Mouse (Mus musculus) 416B (cell line): ENCODE data around the gene Ucp3.

Experiments used
- DNase-seq: peaks from one replicate; pipeline ENCODE4 v3.0.0; 2011; ENCODE audit warnings: low read depth

Ucp3 gene

DNA sequence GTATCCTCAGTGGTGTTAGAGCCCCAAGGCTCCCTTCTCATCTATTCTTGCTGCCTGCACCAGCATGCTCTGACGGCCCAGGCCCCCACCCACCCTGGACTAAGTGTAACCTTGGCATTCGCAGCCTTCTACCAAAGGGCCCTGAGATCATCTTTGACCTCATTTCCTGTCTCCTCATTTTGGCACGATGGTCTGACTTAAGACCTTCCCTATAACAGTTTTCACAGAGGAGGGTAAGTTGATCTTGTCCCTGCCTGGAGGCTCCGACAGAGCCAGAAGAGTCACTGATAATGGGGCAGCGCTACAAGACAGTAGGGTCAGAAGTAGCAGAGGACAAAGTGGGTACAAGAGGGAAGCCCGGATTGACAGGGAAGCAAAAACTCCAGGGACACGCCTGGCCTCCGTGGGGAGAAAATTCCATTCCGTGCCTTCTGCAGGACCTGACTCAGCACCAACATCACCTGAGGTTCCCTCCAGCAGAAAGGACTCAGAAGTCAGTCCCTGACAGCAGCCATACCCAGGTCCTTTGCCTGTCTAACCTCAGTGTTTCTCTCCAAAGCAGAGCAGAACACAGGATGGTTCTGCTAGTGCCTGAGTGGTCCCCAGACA lies 1.2 kb downstream of the Ucp3 start:
- no peak for DNase-seq

DNA sequence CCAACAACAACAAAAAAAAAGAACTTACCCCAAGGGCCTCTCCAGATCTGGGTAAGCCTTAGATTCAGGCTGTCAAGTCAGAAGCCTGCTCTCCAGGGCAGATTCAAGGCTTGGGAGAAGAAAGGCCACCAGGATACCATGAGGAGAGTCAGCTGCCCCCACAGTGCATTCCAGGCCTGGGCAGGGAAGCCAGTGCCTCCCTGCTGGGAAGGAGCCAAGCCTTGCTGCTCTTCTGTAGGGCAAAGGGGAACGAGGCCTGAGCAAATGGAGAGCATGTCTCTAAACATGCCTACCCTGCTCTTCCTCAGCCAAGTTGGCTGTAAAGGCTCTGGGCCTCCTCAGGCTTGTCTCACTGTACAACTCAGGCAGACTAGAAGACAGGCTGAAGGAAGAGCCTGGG lies 1.9 kb downstream of the Ucp3 start:
- no peak for DNase-seq

DNA sequence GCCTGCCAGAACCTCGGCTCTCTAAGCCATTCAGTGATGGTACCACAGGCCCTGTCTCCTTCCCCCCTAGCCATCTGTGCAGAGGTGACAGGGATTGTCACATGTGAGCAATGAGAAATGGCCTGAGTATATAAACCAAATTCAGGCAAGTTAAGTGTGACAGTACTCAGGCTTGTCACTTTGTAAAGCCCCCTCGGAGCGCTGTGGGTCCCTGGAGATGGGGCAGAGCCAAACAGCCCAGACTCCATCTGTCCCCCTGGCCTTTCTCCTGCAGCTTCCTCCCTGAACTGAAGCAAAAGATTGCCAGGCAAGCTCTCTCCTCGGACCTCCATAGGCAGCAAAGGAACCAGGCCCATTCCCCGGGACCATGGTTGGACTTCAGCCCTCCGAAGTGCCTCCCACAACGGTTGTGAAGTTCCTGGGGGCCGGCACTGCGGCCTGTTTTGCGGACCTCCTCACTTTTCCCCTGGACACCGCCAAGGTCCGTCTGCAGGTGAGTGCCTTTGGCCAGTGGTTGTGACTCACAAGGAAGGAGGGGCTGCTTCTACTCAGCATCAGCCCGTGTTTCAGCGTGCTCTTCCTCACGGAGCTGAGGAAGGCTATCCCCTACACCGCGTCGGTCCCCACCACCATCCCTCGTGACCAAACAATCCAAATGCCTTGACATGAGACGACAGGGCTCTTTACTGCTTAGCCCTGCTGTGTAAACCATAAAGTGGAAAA lies 6.5 kb downstream of the Ucp3 start:
- no peak for DNase-seq

DNA sequence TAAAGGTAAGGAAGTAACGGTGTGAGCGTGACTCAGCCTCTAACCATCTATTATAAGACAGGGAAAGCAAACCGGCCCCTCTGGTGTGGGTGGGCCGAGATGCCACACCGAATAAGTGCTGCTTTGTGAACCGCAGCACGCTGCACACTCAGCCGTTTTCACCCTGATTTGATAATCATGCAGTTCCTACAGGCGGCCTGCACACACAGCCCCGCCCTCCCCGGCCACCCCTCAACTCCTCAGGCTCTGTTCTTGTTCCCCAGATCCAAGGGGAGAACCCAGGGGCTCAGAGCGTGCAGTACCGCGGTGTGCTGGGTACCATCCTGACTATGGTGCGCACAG lies 7.0 kb downstream of the Ucp3 start:
- no peak for DNase-seq

DNA sequence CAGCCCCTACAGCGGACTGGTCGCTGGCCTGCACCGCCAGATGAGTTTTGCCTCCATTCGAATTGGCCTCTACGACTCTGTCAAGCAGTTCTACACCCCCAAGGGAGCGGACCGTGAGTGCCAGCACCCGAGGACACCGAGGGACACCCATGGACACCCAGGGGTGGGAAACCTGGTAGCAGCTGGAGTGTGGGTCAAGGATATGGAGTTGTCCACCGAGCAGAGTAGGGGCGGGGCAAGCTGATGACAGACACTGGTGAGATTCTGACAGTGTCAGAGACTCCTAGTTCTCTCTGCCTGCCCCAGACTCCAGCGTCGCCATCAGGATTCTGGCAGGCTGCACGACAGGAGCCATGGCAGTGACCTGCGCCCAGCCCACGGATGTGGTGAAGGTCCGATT lies 7.4 kb downstream of the Ucp3 start:
- DNase-seq: no peak

DNA sequence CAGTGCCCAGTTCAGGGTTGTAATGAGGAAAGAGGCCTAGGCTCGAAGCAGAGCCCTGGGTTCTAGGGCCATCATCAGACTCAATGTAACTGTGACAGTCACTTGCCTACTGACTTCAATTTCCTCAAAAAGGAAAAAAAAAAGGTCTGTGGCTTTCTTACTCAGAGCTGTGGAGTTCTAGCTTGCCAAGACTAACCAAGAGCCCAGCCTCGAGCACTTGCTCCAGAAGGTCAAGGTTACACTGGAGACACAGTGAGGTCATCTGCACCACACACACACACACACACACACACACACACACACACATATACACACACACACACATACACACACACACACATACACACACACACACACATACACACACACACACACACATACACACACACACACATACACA lies 9.3 kb downstream of the Ucp3 start:
- peak; percentile 77 for DNase-seq

DNA sequence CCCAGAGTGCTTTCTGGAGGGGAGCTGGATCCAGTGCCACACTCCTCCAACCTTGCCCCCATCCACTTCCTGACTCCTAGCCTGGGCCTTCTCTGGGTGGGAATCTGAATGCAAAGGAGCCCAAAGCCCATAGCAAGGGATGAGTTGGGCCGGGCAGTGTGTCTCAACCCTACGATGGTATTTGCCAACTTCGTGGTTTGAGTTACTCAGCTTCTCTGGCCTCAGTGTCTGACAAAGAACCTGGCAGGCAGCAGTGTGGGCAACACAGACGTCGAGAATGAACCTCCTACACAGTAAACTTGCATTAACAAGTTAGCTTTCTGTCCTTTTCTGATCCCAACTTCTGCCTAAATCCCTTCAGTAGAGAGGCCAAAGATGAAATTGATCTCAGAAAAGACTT lies 11.7 kb downstream of the Ucp3 start:
- DNase-seq: peak; percentile 75

DNA sequence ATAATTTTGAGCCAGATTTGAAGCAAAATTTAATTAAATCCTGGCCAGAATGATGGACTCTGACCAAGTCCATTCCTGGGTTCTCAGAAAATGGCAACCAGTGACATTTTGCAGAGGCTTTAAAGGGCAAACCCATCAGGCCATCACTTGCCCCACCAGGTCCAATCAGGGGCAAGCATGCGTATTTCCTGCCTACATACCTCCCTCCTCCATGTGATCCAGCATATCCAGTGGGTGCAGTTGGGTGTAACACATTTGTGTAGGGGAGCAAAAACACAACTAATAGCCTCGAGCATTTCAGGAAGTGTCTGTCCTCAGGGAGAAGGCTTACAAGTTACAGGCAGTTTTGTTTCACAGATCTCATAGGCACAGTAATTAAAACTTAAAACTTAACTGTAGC lies 14.5 kb downstream of the Ucp3 start:
- no peak for DNase-seq

DNA sequence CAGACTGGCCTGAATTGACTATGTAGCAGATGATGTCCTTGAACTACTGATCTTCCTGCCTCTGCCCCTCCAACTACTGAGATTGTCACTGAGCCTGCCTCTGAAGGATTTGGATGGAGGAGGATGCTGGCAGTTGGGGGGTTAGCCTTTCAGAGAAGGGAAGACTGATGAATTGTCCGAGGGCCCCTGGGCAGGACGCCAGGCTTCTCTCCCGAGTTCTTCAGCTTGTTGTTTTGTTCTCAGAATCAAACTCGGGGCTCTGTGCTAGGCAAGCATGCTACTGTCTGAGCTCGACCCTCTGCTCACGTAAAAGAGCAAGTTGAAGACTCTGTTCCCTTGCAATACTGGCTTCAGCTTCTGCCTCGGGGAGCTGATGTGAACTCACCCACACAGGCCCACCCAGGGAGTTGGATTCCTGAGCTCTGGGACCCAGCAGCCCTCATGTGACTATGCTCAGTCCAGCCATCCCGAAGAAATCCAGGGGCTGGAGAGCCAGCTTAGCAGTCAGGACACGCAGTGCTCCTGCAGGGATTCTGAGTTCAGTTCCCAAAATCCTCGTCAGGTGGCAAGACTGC lies 15.8 kb downstream of the Ucp3 start:
- no peak for DNase-seq

DNA sequence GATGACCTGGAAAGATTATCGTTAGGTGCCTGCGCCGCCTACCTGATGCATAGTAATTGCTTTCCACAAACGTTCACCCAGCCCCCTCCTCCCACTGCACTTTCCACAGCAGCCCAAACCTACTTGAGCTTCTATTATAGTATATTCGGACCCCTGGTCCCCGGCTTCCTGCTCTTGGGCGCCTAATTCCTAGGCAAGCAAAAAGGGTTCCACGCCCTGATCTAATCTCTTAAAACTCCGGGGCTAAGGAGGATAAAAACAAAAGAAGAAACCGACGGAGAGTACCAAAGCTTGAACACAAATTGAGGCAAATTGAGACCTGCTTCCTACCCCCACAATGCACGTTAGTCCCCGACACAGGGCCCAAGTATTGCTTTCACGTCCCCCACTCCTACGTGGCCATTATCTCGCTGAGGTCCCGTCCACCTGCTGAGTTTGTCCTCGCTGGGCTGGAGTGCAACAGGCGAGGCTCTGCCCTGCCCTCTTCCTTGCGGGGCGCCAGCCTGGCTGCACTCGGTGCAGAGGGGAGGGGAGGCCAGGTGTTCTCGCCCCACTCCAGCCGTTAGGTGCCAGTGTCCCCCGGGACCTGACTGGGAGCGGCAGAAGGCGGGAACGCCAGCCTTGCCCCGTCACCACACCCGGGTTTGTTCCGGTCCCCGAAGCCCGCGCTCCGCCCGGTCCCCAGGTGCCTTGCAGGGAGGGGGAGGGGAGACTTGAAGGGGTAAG lies 19.8 kb downstream of the Ucp3 start:
- peak; percentile 70 for DNase-seq

DNA sequence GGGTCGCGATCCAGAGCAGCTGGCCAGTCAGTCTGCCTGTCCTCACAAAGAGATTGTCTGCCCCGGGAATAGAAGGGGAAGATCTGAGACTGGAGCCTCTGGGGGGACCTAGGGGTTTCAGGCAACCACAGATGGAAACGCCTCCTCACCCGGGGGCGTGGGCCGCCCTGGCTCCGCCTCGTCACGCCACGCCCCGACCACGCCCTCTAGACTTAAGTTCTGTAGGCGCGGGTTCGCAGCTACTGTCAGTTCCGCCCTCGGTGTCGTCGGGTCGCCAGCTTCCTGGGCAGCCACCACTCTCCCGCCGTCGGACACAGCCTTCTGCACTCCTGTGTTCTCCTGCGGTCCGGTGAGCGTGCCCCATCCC lies 20.3 kb downstream of the Ucp3 start, which contains the start of gene Ucp2:
TSS of gene Ucp2 (plus strand) at position 221 of the 367 bp plus-strand sequence.
- DNase-seq: peak; percentile 96

DNA sequence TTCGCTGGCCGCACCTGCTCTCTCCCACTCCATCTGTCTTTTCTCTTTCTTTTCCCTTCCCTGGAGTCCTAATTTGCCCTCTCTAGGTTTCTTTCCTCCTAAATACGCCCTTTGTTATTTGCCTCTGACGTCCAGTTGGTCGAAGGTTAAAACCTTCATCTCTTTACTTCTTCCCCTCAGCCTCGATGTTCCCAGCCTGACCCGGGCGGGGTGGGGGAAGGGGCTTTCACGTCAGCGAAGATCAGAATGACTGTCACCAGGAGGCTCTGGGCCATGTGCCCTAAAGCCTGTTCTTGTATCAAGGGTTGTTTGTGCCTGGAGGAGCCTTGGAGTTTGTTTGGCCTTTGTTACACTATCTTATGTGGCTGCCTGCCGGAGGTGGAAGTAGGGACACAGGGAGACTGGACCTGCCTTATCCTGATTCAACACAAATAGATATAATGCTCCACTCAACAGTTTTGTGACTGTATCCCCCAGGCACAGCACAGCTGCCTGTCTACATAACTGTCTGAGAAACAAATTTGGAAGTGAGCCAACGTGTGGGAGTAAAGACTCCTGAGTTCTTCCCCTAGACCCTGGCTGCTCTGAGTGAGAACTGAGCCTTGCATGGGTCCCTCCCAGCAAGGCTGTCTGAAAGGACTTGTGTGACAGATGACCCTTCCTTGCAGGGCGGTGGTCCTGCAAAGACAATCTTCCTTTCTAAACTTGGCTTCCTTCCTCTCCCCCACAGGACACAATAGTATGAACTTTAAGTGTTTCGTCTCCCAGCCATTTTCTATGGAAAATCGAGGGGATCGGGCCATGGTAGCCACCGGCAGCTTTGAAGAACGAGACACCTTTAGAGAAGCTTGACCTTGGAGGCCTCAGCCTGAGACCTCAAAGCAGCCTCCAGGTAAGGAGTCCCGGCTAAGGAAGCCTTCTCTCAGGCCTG lies 21.0 kb downstream of the Ucp3 start:
- peak; percentile 67 for DNase-seq

DNA sequence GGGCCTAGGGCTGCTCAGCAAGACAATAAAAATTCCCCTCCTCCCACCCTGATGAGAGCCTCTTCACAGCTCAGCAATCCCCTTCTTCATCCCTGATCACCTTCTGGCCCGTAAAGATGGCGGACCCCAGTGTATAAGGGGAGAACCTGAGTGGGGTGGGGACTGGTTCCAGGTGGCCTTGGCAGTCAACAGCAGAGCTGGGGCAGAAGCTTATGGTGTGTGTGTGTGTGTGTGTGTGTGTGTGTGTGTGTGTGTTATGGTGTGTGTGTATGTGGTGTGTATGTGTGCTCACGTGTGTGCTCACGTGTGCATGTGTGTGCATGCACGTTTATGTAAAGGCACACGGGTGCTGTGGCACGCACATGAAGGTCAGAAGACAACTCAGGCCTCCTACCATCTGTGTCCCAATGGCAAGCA lies 21.6 kb downstream of the Ucp3 start:
- no peak for DNase-seq

DNA sequence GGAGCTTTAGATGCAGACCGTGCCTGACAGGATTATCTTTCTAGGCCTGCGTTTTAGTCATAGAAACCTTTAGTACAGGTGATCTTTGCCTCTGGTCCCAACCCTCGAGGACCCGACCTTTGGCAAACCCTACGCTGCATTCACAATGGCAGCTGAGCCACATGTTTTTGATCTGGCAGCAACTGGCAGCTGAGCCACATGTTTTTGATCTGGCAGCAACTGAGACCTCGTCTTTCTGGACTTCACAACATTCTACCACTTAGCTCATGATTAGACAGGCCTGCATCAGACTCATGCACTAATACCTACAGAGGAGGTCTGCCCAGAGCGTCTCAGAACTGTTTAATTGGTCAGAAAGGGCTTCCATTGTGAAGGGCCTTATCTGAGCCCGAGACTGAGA lies 22.3 kb downstream of the Ucp3 start:
- DNase-seq: no peak

DNA sequence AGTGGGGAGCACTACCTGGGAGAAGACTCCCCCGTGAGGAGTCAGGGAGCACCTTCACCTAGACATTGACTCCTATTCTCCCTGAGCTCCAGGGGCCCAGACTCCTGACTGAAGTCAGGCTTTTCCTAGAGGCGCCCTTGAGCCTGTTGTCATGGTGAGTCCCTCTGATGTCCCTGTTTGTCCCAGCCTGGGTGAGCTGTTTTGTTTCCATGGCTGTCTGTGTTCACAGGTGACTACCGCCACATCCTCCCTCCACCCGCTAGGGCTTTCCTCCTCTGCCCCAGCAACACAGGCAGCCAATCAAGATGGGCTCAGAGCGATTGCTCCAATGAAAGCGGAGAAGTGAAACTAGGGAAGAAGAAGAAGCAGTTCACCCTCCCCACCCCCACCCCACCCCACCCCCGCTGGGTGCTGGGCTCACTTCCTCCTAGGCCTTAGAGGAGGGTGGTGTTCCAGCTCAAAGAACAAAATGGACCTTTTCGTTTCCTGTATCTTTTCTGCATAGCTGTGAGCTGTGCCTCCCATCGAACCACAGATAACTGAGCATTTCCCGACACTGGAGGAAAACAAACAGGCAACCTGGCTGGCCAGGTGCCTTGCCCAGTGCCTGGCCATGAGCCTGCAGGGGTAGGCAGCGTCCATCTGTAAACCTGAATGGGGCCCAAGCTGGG lies 22.9 kb downstream of the Ucp3 start:
- peak; percentile 62 for DNase-seq

DNA sequence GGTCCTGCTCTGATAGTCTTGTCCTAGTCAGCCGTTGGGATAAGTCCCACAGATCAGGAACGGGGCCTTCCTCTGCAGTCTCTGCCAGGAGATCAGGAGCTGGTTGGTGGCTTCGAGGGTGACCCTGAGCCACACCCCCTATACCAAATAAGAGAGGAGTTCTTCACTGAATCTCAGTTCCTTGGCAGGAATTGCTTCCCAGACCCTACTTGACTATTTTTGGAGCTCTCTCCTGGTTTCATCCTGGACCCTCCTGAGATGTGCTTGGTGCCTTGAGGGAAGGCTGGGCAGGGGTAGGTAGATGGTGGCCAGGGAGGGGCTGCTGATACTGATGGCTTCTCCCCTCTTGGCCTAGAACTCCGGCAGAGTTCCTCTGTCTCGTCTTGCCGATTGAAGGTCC lies 23.6 kb downstream of the Ucp3 start:
- no peak for DNase-seq

DNA sequence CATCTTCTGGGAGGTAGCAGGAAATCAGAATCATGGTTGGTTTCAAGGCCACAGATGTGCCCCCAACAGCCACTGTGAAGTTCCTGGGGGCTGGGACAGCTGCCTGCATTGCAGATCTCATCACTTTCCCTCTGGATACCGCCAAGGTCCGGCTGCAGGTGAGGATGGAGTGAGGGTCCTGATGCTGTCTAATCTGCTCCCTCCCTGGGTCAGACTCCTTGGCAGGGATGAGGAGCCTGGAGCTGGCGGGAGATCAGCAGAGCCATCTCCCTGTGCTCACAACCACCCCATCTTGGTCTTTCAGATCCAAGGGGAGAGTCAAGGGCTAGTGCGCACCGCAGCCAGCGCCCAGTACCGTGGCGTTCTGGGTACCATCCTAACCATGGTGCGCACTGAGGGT lies 24.0 kb downstream of the Ucp3 start:
- DNase-seq: no peak

DNA sequence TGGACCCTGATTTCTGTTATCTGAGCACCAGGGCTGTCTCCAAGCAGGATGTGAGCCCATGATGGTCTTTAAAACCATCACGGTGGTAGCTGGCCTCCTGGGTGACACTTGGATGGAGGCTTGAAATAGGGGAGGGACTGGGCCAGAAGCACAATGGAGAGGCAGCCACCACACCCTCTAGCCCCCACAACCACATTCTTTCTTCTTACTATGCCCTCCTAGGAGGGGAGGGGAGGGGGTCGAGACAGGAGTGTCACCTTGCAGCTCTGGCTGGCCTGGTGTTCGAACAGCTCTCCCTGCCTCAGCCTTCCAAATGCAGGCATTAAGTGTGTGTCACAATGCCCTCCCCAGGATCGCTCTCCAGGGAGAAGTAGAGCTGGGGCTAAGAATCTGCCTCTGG lies 24.6 kb downstream of the Ucp3 start:
- DNase-seq: no peak

DNA sequence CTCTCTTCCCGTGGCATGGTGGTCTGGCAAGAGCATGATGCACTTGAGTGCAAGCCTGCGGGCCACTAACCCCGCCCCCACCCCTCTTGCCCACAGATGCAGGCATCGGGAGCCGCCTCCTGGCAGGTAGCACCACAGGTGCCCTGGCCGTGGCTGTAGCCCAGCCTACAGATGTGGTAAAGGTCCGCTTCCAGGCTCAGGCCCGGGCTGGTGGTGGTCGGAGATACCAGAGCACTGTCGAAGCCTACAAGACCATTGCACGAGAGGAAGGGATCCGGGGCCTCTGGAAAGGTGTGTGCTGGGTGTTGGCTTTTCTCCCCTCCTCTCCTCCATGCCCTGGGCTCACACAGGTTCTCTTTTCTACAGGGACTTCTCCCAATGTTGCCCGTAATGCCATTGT lies 25.2 kb downstream of the Ucp3 start:
- no peak for DNase-seq

DNA sequence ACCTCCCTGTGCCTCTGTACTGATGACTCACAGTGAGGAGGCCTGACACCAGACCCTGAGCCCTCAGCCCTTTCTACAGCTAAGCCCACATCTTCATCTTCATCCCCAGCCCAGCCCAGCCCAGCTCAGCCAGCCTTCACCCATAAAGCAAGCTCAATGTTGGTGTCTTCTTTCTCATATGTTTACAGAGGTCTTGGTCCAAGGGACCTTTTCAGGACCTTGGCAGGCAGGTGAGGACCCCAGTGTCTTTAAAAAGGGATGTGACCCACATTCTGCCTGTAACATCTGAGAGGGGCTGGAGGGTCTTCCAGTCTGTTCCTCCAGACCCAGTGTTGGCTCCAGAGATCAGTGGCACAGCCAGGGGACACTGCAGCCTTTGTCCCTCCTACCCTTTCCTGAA lies 26.7 kb downstream of the Ucp3 start:
- no peak for DNase-seq

DNA sequence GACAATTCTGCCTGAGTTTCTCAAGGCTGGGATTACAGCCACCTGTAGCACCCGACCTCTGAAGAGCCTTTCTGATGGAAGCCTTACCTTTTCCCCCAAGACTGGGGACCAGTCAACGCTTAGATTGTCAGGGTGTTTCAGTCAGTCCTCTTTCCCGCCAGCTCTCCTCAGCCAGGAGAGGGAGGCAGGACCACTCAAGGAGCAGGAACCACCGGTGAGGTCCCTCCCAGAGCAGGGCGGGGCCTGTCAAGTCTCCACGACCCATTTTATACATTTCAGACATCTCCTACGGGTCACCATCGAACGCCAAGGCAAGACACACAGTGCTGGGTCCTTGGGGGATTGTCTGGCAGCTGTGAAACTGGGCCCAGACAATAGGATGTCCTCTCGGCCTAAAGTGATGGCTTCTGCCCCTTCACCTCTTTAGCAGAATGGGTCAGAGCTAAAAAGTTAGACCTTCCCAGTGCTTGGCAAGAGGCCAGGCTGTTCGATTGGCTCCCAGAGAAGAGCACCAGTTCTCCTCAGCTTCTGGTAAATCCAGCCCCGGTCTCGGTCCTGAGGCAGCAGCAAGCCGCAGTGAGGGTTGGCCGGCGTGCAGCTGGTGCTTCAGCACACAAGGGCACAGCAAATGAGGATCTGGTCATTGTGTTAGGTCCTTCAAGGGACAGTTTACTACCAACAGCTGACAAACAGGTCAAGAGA lies 27.6 kb downstream of the Ucp3 start:
- no peak for DNase-seq
